8 mouse cellular contexts compared by ENCODE assay signal in genomic region chr11:83739241-83739640, GRCm38 (mm10). TPM values are rescaled to one million over a fixed set of nuclear protein-coding genes. Genes with fewer than 3 reads are reported as not detected.
A peak's percentile ranks its signal among the peaks of the same experiment; 100 is the strongest.
DNase-seq lines count a peak whose midpoint lies in the region; ATAC-seq and TF ChIP-seq lines count a peak whose summit lies in the region.

No protein-coding gene starts in this region.

- H3K9me3 ChIP-seq in intestine, embryonic 14.5 days (ENCODE audit: control insufficient read depth, low read length) = no peaks in the 10 kb centered on the region
- no peaks in the 10 kb centered on the region for H3K9me3 ChIP-seq in intestine, embryonic 16.5 days (ENCODE audit: control insufficient read depth, low read length)

- H3K4me1 ChIP-seq in intestine, embryonic 14.5 days (replicated peaks; ENCODE audit: control insufficient read depth, insufficient read depth, low read length) = no peaks in the 10 kb centered on the region
- H3K4me1 ChIP-seq in intestine, embryonic 16.5 days (ENCODE audit: control insufficient read depth, insufficient read depth, low read length) = no peaks in the 10 kb centered on the region

- no peak overlapping the region for H3K4me3 ChIP-seq in intestine, embryonic 14.5 days (ENCODE audit: low read depth, low read length)
- no peak overlapping the region for H3K4me3 ChIP-seq in intestine, embryonic 16.5 days (ENCODE audit: low read length)
- H3K4me3 ChIP-seq in left cerebral cortex, adult 2 months = no peak overlapping the region

- H3K4me2 ChIP-seq in intestine, embryonic 14.5 days (ENCODE audit: low read length) = no peak overlapping the region
- H3K4me2 ChIP-seq in intestine, embryonic 16.5 days (ENCODE audit: low read depth, low read length) = no peak overlapping the region

- no peaks in the 10 kb centered on the region for H3K27me3 ChIP-seq in intestine, embryonic 14.5 days (replicated peaks; ENCODE audit: control insufficient read depth, insufficient read depth, low read length)
- no peaks in the 10 kb centered on the region for H3K27me3 ChIP-seq in intestine, embryonic 16.5 days (replicated peaks; ENCODE audit: control insufficient read depth, insufficient read depth, low read length)

- H3K9ac ChIP-seq in intestine, embryonic 14.5 days (ENCODE audit: low read length) = no peak overlapping the region
- no peak overlapping the region for H3K9ac ChIP-seq in intestine, embryonic 16.5 days (ENCODE audit: low read depth, low read length)

- no peak for ATAC-seq in intestine, embryonic 14.5 days (replicated peaks; ENCODE audit: low FRiP score, low TSS enrichment, low read depth)
- ATAC-seq in intestine, embryonic 16.5 days = no peak
- 0 out of 2 replicates have a peak, but pooled peaks have one; percentile 49 for ATAC-seq in monocyte, adult 5-6 weeks (replicated peaks; ENCODE audit: insufficient number of reproducible peaks, low FRiP score, low TSS enrichment, poor library complexity, severe bottlenecking)

- 19% methylated on average over 5 of the region's 5 CpGs for WGBS in intestine, embryonic 14.5 days
- 22% methylated on average over 5 of the region's 5 CpGs for WGBS in intestine, embryonic 16.5 days

- no peak overlapping the region for H3K27ac ChIP-seq in intestine, embryonic 14.5 days (ENCODE audit: low read depth)
- H3K27ac ChIP-seq in intestine, embryonic 16.5 days (ENCODE audit: low read length) = no peak overlapping the region
- H3K27ac ChIP-seq in left cerebral cortex, adult 2 months = no peak overlapping the region

- intact Hi-C loops in heart, postnatal 10 days (cut with DNase I) = loop anchor here (1.0 to 2.0 kb wide), 3 partner anchors 106 to 298 kb away; no protein-coding TSS in a partner anchor
- intact Hi-C loops in left cerebral cortex, adult 2 months (cut with DNase I) = loop anchor here (1.0 to 5.0 kb wide), 3 partner anchors 102 to 299 kb away; no protein-coding TSS in a partner anchor

- DNase-seq in intestine, embryonic 14.5 days (ENCODE audit: low spot score) = peak; percentile 86
- DNase-seq in adrenal gland, adult 18-20 months (ENCODE audit: low spot score in 2 of 2) = peak; percentile 72 to 76
- DNase-seq in embryo, embryonic 10.5 days (ENCODE audit: low spot score) = peak; percentile 86
- DNase-seq in heart, postnatal 10 days = peak; percentile 80 to 88
- DNase-seq in left cerebral cortex, adult 2 months (ENCODE audit: extremely low spot score in 1 of 2, low spot score in 2 of 2) = peak; percentile 69 to 82
- DNase-seq in testis, postnatal 14 days (ENCODE audit: low spot score) = peak; percentile 26

- peak; percentile 93 for TF ChIP-seq CTCF in left cerebral cortex, adult 2 months (IDR thresholded peaks at IDR 0.05)

- no peaks in the 10 kb centered on the region for H3K36me3 ChIP-seq in intestine, embryonic 14.5 days (ENCODE audit: control insufficient read depth, insufficient read depth, low read length)
- no peaks in the 10 kb centered on the region for H3K36me3 ChIP-seq in intestine, embryonic 16.5 days (ENCODE audit: control insufficient read depth, insufficient read depth, low read length)

RNA-seq across cellular contexts. Expression of gene Wfdc21, which starts 7.5 kb away (rescaled TPM):
- 0.65 TPM in 1 of 2 replicates, not detected in the other for polyA plus RNA-seq in intestine, embryonic 14.5 days (2014; fragmentation: Nextera tagmentation; extraction: Ambion mirVana)
- polyA plus RNA-seq in intestine, embryonic 16.5 days (2015; fragmentation: Nextera tagmentation; extraction: Ambion mirVana) = 0.37 and 0.60 TPM in 2 replicates
- under 1 TPM in 1 of 2 experiments, not detected in 1; 0.83 TPM for total RNA-seq in adrenal gland, adult 18-20 months (2021)
- total RNA-seq in heart, postnatal 10 days (2021) = not detected
- not detected for total RNA-seq in left cerebral cortex, adult 2 months (2021)
- total RNA-seq in monocyte, adult 5-6 weeks (2017) = 0.95 TPM in 1 of 3 replicates, not detected in the others

RNA-seq across cellular contexts. Expression of gene Heatr6, which starts 14.3 kb away (rescaled TPM):
- polyA plus RNA-seq in intestine, embryonic 14.5 days (2014; fragmentation: Nextera tagmentation; extraction: Ambion mirVana) = 24.0 and 28.4 TPM in 2 replicates
- polyA plus RNA-seq in intestine, embryonic 16.5 days (2015; fragmentation: Nextera tagmentation; extraction: Ambion mirVana) = 16.3 and 18.1 TPM in 2 replicates
- 10 to 100 TPM; 12.3 to 14.0 TPM for total RNA-seq in adrenal gland, adult 18-20 months (2021)
- 1 to 10 TPM; 8.0 to 8.2 TPM for total RNA-seq in heart, postnatal 10 days (2021)
- total RNA-seq in left cerebral cortex, adult 2 months (2021) = 10 to 100 TPM; 14.8 to 16.4 TPM
- total RNA-seq in monocyte, adult 5-6 weeks (2017) = 12.9 to 19.4 TPM (median 16.7 TPM) in 3 replicates

RNA-seq across cellular contexts. Expression of gene Wfdc18, which starts 30.4 kb away (rescaled TPM):
- polyA plus RNA-seq in intestine, embryonic 14.5 days (2014; fragmentation: Nextera tagmentation; extraction: Ambion mirVana) = not detected in 2 replicates
- 0.38 TPM in 1 of 2 replicates, not detected in the other for polyA plus RNA-seq in intestine, embryonic 16.5 days (2015; fragmentation: Nextera tagmentation; extraction: Ambion mirVana)
- total RNA-seq in adrenal gland, adult 18-20 months (2021) = not detected
- total RNA-seq in heart, postnatal 10 days (2021) = under 1 TPM in 1 of 2 experiments, not detected in 1; 0.74 TPM
- total RNA-seq in left cerebral cortex, adult 2 months (2021) = 1 to 10 TPM; 2.3 TPM
- total RNA-seq in monocyte, adult 5-6 weeks (2017) = 4.7 TPM in 1 of 3 replicates, not detected in the others

RNA-seq across cellular contexts. Expression of gene Wfdc17, which starts 35.5 kb away (rescaled TPM):
- polyA plus RNA-seq in intestine, embryonic 14.5 days (2014; fragmentation: Nextera tagmentation; extraction: Ambion mirVana) = 0.50 and 2.6 TPM in 2 replicates
- 1.9 and 2.3 TPM in 2 replicates for polyA plus RNA-seq in intestine, embryonic 16.5 days (2015; fragmentation: Nextera tagmentation; extraction: Ambion mirVana)
- 10 to 100 TPM in 1 of 2 experiments, 1 to 10 TPM in 1; 2.8 to 10.1 TPM for total RNA-seq in adrenal gland, adult 18-20 months (2021)
- total RNA-seq in heart, postnatal 10 days (2021) = 1 to 10 TPM in 1 of 2 experiments, under 1 TPM in 1; 0.91 to 1.1 TPM
- total RNA-seq in left cerebral cortex, adult 2 months (2021) = not detected
- 8.1 to 15.4 TPM (median 14.2 TPM) in 3 replicates for total RNA-seq in monocyte, adult 5-6 weeks (2017)

Comparison
In these comparisons a context has a peak if more than half of its experiments do, and no peak if none do; other contexts are left out.
1. DNase-seq: peak in every context shown above with its lines; median percentile 86 in intestine, embryonic 14.5 days; 86 in embryo, embryonic 10.5 days; 84 in heart, postnatal 10 days; 76 in left cerebral cortex, adult 2 months; 74 in adrenal gland, adult 18-20 months; 26 in testis, postnatal 14 days.